In genomic region chr16:65470650-65471049, GRCm38 (mm10) we compare ENCODE assay signal across 34 mouse cellular contexts. TPM values are rescaled to one million over a fixed set of nuclear protein-coding genes. Genes with fewer than 3 reads are reported as not detected.
A peak's percentile ranks its signal among the peaks of the same experiment; 100 is the strongest.
DNase-seq lines count a peak whose midpoint lies in the region; ATAC-seq lines count a peak whose summit lies in the region.
"Had no signal": no experiment of that assay in that cellular context is flagged by ENCODE, and none has a peak within 500 bp of the region (broad histone marks: within the 10 kb centered on the region; RNA-seq: fewer than 3 reads in every experiment).

No protein-coding gene starts in this region.

- H3K4me2 ChIP-seq in limb, embryonic 13.5 days (replicated peaks) = no peak overlapping the region
- H3K4me2 ChIP-seq: forebrain, embryonic 12.5 days; liver, embryonic 11.5 days; midbrain, embryonic 15.5 days; neural tube, embryonic 13.5 days had no signal

- H3K27me3 ChIP-seq in limb, embryonic 13.5 days = 0 out of 2 replicates have a peak, but pooled peaks cover 2% of the 10 kb centered on the region
- peaks cover 7% of the 10 kb centered on the region; the same call in 1 of the 2 replicates for H3K27me3 ChIP-seq in limb, embryonic 10.5 days (ENCODE audit: low read depth, poor library complexity, severe bottlenecking)
- H3K27me3 ChIP-seq: forebrain, embryonic 12.5 days; midbrain, embryonic 15.5 days; neural tube, embryonic 13.5 days had no signal

- no peak overlapping the region for H3K4me3 ChIP-seq in limb, embryonic 13.5 days
- no peak overlapping the region for H3K4me3 ChIP-seq in limb, embryonic 10.5 days
- no peak overlapping the region for H3K4me3 ChIP-seq in macrophage (ENCODE audit: inconsistent target)
- H3K4me3 ChIP-seq: erythroblast, embryonic 14.5 days; forebrain, embryonic 12.5 days; heart, embryonic 10.5 days; hindbrain, embryonic 10.5 days; midbrain, embryonic 15.5 days; myocyte; neural tube, embryonic 13.5 days had no signal

- no peaks in the 10 kb centered on the region for H3K79me2 ChIP-seq in macrophage (ENCODE audit: inconsistent target)

- no peaks in the 10 kb centered on the region for H3K9me3 ChIP-seq in limb, embryonic 13.5 days
- 0 out of 2 replicates have a peak, but pooled peaks cover 2% of the 10 kb centered on the region for H3K9me3 ChIP-seq in limb, embryonic 10.5 days (replicated peaks)
- H3K9me3 ChIP-seq: forebrain, embryonic 12.5 days; midbrain, embryonic 15.5 days; neural tube, embryonic 13.5 days had no signal

- H3K36me3 ChIP-seq in limb, embryonic 13.5 days = no peaks in the 10 kb centered on the region
- H3K36me3 ChIP-seq in limb, embryonic 10.5 days = no peaks in the 10 kb centered on the region
- no peaks in the 10 kb centered on the region for H3K36me3 ChIP-seq in macrophage (ENCODE audit: inconsistent target)
- H3K36me3 ChIP-seq: forebrain, embryonic 12.5 days; heart, embryonic 10.5 days; hindbrain, embryonic 10.5 days; midbrain, embryonic 15.5 days; neural tube, embryonic 13.5 days had no signal

- no peak for DNase-seq in limb, embryonic 10.5 days (ENCODE audit: low spot score)
- DNase-seq in forelimb bud, embryonic 11.5 days (ENCODE audit: low read depth, low spot score) = peak; percentile 49
- DNase-seq: adrenal gland, postnatal 36 days; cerebellum, adult 11-12 months; cerebellum, postnatal 10 days; kidney, adult 18-20 months; kidney, postnatal 4 days; liver, postnatal 0 days; lung, postnatal 10 days; retina, postnatal 1 day; right cerebral cortex, postnatal 25 days; spleen, adult 18-20 months had no signal

- ATAC-seq in limb, embryonic 13.5 days (ENCODE audit: low FRiP score, low read depth) = peak; percentile 85
- no peak for ATAC-seq in inflammation-experienced regulatory T-cells, adult 6 months
- no peak for ATAC-seq in cerebellum, adult (ENCODE audit: insufficient number of reproducible peaks, low FRiP score, low TSS enrichment)
- ATAC-seq in activated CD4-positive, CD25-positive, alpha-beta regulatory T cell, adult 4 months = no peak
- ATAC-seq: hindbrain, embryonic 16.5 days; liver, postnatal 0 days; midbrain, embryonic 15.5 days had no signal

- peaks cover 12% of the 10 kb centered on the region for H3K4me1 ChIP-seq in limb, embryonic 13.5 days
- H3K4me1 ChIP-seq in limb, embryonic 10.5 days = peaks cover 22% of the 10 kb centered on the region
- H3K4me1 ChIP-seq: forebrain, embryonic 12.5 days; heart, embryonic 10.5 days; hindbrain, embryonic 10.5 days; midbrain, embryonic 15.5 days; neural tube, embryonic 13.5 days had no signal

- WGBS in limb, embryonic 13.5 days = 26% methylated on average over 4 of the region's 4 CpGs
- 30% methylated on average over 4 of the region's 4 CpGs for WGBS in limb, embryonic 10.5 days
- WGBS in macrophage (ENCODE audit: missing documents) = 4% methylated on average over 4 of the region's 4 CpGs

- no peak overlapping the region for H3K9ac ChIP-seq in limb, embryonic 13.5 days
- H3K9ac ChIP-seq: forebrain, embryonic 12.5 days; liver, postnatal 0 days; midbrain, embryonic 15.5 days; neural tube, embryonic 13.5 days had no signal

- no peak overlapping the region for H3K27ac ChIP-seq in limb, embryonic 13.5 days
- H3K27ac ChIP-seq in limb, embryonic 10.5 days = no peak overlapping the region
- peak overlapping the region; percentile 19; the same call in 1 of the 2 replicates for H3K27ac ChIP-seq in macrophage
- H3K27ac ChIP-seq: forebrain, embryonic 12.5 days; heart, embryonic 10.5 days; hindbrain, embryonic 10.5 days; midbrain, embryonic 15.5 days; neural tube, embryonic 13.5 days had no signal

RNA-seq across cellular contexts. Expression of gene Pou1f1, which starts 49.7 kb away (rescaled TPM):
- 0.15 TPM in 1 of 2 replicates, not detected in the other for polyA plus RNA-seq in limb, embryonic 13.5 days (2015; fragmentation: Nextera tagmentation; extraction: Ambion mirVana)
- polyA plus RNA-seq in limb, embryonic 10.5 days (2016; fragmentation: Nextera tagmentation; extraction: Ambion mirVana) = not detected in 2 replicates
- under 1 TPM in 1 of 26 experiments, not detected in 25; 0.37 TPM for total RNA-seq in macrophage (2018; cell fraction: chromatin; rRNA removed)
- total RNA-seq in macrophage (2018; cell fraction: cytosol; rRNA removed) = not detected
- under 1 TPM in 1 of 26 experiments, not detected in 25; 0.52 TPM for total RNA-seq in macrophage (2018; cell fraction: nucleus; rRNA removed)
- polyA plus RNA-seq in macrophage (2018) = not detected in 3 replicates
- polyA plus RNA-seq in inflammation-experienced regulatory T-cells, adult 6 months (2017; shearing (Covaris generic)) = under 1 TPM in 2 of 3 experiments, not detected in 1; 0.24 to 0.26 TPM
- polyA plus RNA-seq in activated CD4-positive, CD25-positive, alpha-beta regulatory T cell, adult 4 months (2017; shearing (Covaris generic)) = under 1 TPM; 0.16 to 0.20 TPM
- total RNA-seq: adrenal gland, postnatal 36 days; gastrocnemius, adult 8-10 months; left cerebral cortex, postnatal 36 days; megakaryocyte-erythroid progenitor cell, adult 5-6 weeks; MEL had no signal
- polyA plus RNA-seq: C2C12; erythroblast, embryonic 14.5 days; forebrain, embryonic 12.5 days; gonadal fat pad, adult 2 months; heart, embryonic 10.5 days; heart, embryonic 16.5 days; hindbrain, embryonic 10.5 days; hindbrain, embryonic 16.5 days; kidney, embryonic 16.5 days; liver, embryonic 11.5 days; liver, postnatal 0 days; myocyte; neural tube, embryonic 13.5 days had no signal
